In the genomic region with DNA sequence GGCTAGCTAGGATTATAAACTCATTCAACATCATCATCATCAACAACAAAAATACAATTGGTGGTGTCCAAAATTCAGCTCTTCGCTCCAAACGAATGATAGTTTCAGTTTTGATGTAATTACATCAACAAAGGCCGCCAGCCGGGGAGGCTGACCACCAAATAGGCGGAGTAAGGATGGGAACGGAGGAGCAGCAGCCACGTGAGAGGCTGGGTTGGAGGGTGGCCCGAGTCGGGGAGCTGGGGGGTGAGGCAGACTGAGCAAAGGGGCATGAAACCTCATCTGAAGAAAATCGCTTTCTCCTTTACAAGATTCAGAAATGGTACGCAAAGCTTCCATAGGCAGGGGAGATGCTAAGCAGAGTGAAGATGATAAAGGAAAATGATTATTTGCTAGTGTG, we compare ENCODE assay signal across 15 mouse cellular contexts. TPM values are rescaled to one million over a fixed set of nuclear protein-coding genes. Genes with fewer than 3 reads are reported as not detected.
DNase-seq lines count a peak whose midpoint lies in the region; ATAC-seq and TF ChIP-seq lines count a peak whose summit lies in the region.
"Had no signal": no experiment of that assay in that cellular context is flagged by ENCODE, and none has a peak within 500 bp of the region (broad histone marks: within the 10 kb centered on the region; RNA-seq: fewer than 3 reads in every experiment).

No protein-coding gene starts in this region.

- no peak overlapping the region for H3K4me2 ChIP-seq in heart, embryonic 12.5 days
- H3K4me2 ChIP-seq: midbrain, embryonic 12.5 days had no signal

- no peak for ATAC-seq in heart, embryonic 12.5 days (ENCODE audit: insufficient number of reproducible peaks, low FRiP score)
- no peak for ATAC-seq in granulocyte monocyte progenitor cell, adult 5-6 weeks (replicated peaks; ENCODE audit: poor library complexity, severe bottlenecking)
- ATAC-seq: hindbrain, postnatal 0 days had no signal

- no peak overlapping the region for H3K9ac ChIP-seq in heart, embryonic 12.5 days
- H3K9ac ChIP-seq: midbrain, embryonic 12.5 days had no signal

- no peak overlapping the region for H3K4me3 ChIP-seq in heart, embryonic 12.5 days
- peak overlapping the region; percentile 48 for H3K4me3 ChIP-seq in layer of hippocampus, adult 2 months
- H3K4me3 ChIP-seq: embryonic facial prominence, embryonic 10.5 days; midbrain, embryonic 12.5 days; myocyte had no signal

- H3K27ac ChIP-seq in heart, embryonic 12.5 days (ENCODE audit: poor library complexity, severe bottlenecking): no peak overlapping the region
- peak overlapping the region; percentile 69 for H3K27ac ChIP-seq in layer of hippocampus, adult 2 months
- H3K27ac ChIP-seq: embryonic facial prominence, embryonic 10.5 days; hindbrain, postnatal 0 days; midbrain, embryonic 12.5 days had no signal

- DNase-seq in heart, adult 11 months: peak; percentile 91
- peak in 1 of 2 experiments; percentile 27 for DNase-seq in layer of hippocampus, adult 2 months (ENCODE audit: low spot score in 2 of 2)
- no peak for DNase-seq in layer of hippocampus, adult 9-10 months (ENCODE audit: low spot score)
- DNase-seq in right cerebral cortex, postnatal 14 days: peak; percentile 31
- DNase-seq in right cerebral cortex, postnatal 25 days: no peak
- peak; percentile 64 to 83 for DNase-seq in cerebellum, postnatal 14 days
- DNase-seq: kidney, adult 8-10 months; thymus, postnatal 14 days had no signal

- TF ChIP-seq CTCF in layer of hippocampus, adult 2 months (conservative IDR thresholded peaks at IDR 0.05): no peak

- H3K4me1 ChIP-seq in heart, embryonic 12.5 days (replicated peaks): no peaks in the 10 kb centered on the region
- H3K4me1 ChIP-seq: embryonic facial prominence, embryonic 10.5 days; midbrain, embryonic 12.5 days had no signal

- no peaks in the 10 kb centered on the region for H3K36me3 ChIP-seq in heart, embryonic 12.5 days
- H3K36me3 ChIP-seq: embryonic facial prominence, embryonic 10.5 days; midbrain, embryonic 12.5 days had no signal

- H3K9me3 ChIP-seq in heart, embryonic 12.5 days (replicated peaks): no peaks in the 10 kb centered on the region
- H3K9me3 ChIP-seq: embryonic facial prominence, embryonic 10.5 days; G1E; midbrain, embryonic 12.5 days had no signal

- WGBS in heart, embryonic 12.5 days: 51% methylated on average over 11 of the region's 11 CpGs

- H3K27me3 ChIP-seq in heart, embryonic 12.5 days (replicated peaks): no peaks in the 10 kb centered on the region
- H3K27me3 ChIP-seq: midbrain, embryonic 12.5 days had no signal

RNA-seq across cellular contexts. Expression of gene Srd5a1, which starts 34.6 kb away (rescaled TPM):
- polyA plus RNA-seq in heart, embryonic 12.5 days (2016; fragmentation: Nextera tagmentation; extraction: Ambion mirVana): 7.2 and 8.1 TPM in 2 replicates
- total RNA-seq in layer of hippocampus, adult 2 months (2021): 1 to 10 TPM; 8.2 to 8.6 TPM
- 3.7 and 4.6 TPM in 2 replicates for total RNA-seq in granulocyte monocyte progenitor cell, adult 5-6 weeks (2014; fragmentation: Nextera tagmentation)
- 2.7 and 4.6 TPM in 2 replicates for total RNA-seq in granulocyte monocyte progenitor cell, adult 5-6 weeks (2017)

RNA-seq across cellular contexts. Expression of gene Tent4a, which starts 42.3 kb away (rescaled TPM):
- 3.9 and 4.0 TPM in 2 replicates for polyA plus RNA-seq in heart, embryonic 12.5 days (2016; fragmentation: Nextera tagmentation; extraction: Ambion mirVana)
- 10 to 100 TPM; 44.0 to 46.4 TPM for total RNA-seq in layer of hippocampus, adult 2 months (2021)
- total RNA-seq in granulocyte monocyte progenitor cell, adult 5-6 weeks (2014; fragmentation: Nextera tagmentation): 9.0 and 10.6 TPM in 2 replicates
- total RNA-seq in granulocyte monocyte progenitor cell, adult 5-6 weeks (2017): 10.9 and 11.4 TPM in 2 replicates

RNA-seq across cellular contexts. Expression of gene Nsun2, which starts 43.1 kb away (rescaled TPM):
- polyA plus RNA-seq in heart, embryonic 12.5 days (2016; fragmentation: Nextera tagmentation; extraction: Ambion mirVana): 77.9 and 81.6 TPM in 2 replicates
- total RNA-seq in layer of hippocampus, adult 2 months (2021): 10 to 100 TPM; 99.2 to 99.8 TPM
- total RNA-seq in granulocyte monocyte progenitor cell, adult 5-6 weeks (2014; fragmentation: Nextera tagmentation): 117 and 132 TPM in 2 replicates
- 217 and 233 TPM in 2 replicates for total RNA-seq in granulocyte monocyte progenitor cell, adult 5-6 weeks (2017)

Comparison
In these comparisons a context has a peak if more than half of its experiments do, and no peak if none do; other contexts are left out.
1. DNase-seq: peak in heart, adult 11 months (single experiment), right cerebral cortex, postnatal 14 days (single experiment) and cerebellum, postnatal 14 days (2 of 2); none in layer of hippocampus, adult 9-10 months (single experiment) and right cerebral cortex, postnatal 25 days (single experiment).